Mouse (Mus musculus): ENCODE measurements at regions not wholly inside any gene's neighbourhood (a gene's known extent, or its start where the extent isn't known, plus 50 kb on each side); places are given as distances from the start of the nearest gene placed in this dataset.
"Not testable (repeated sequence)": the region's sequence is repeated elsewhere in the genome, so short reads cannot be mapped to it uniquely, and the experiment has no call there.

- no peak for ATAC-seq (replicated peaks in 1 of 2; ENCODE audit: insufficient read depth in 1 of 2, low FRiP score in 2 of 2, low TSS enrichment in 1 of 2, low read depth in 1 of 2, poor library complexity in 2 of 2, severe bottlenecking in 2 of 2)
Measured at GRCm38 (mm10) chr3:9100761-9101160, 509.1 kb downstream of the Zfp704 start.

GRCm38 (mm10) chr3:9098441-9098840 is 511.4 kb downstream of the Zfp704 start:
- ATAC-seq (replicated peaks in 1 of 2; ENCODE audit: insufficient read depth in 1 of 2, low FRiP score in 2 of 2, low TSS enrichment in 1 of 2, low read depth in 1 of 2, poor library complexity in 2 of 2, severe bottlenecking in 2 of 2): no peak

GRCm38 (mm10) chr3:9084134-9084533 is 525.8 kb downstream of the Zfp704 start:
- no peak for ATAC-seq (replicated peaks in 1 of 2; ENCODE audit: insufficient read depth in 1 of 2, low FRiP score in 2 of 2, low TSS enrichment in 1 of 2, low read depth in 1 of 2, poor library complexity in 2 of 2, severe bottlenecking in 2 of 2)

- no peak for ATAC-seq (replicated peaks in 1 of 2; ENCODE audit: insufficient read depth in 1 of 2, low FRiP score in 2 of 2, low TSS enrichment in 1 of 2, low read depth in 1 of 2, poor library complexity in 2 of 2, severe bottlenecking in 2 of 2)
Measured at GRCm38 (mm10) chr3:9082061-9082460, 527.8 kb downstream of the Zfp704 start.

GRCm38 (mm10) chr3:9078201-9078600 is 531.7 kb downstream of the Zfp704 start:
- no peak for ATAC-seq (replicated peaks in 1 of 2; ENCODE audit: insufficient read depth in 1 of 2, low FRiP score in 2 of 2, low TSS enrichment in 1 of 2, low read depth in 1 of 2, poor library complexity in 2 of 2, severe bottlenecking in 2 of 2)

- peak; percentile 92 for ATAC-seq (replicated peaks in 1 of 2; ENCODE audit: insufficient read depth in 1 of 2, low FRiP score in 2 of 2, low TSS enrichment in 1 of 2, low read depth in 1 of 2, poor library complexity in 2 of 2, severe bottlenecking in 2 of 2)
Measured at GRCm38 (mm10) chr3:9076696-9077095, 533.2 kb downstream of the Zfp704 start.

- not testable (repeated sequence) for ATAC-seq (replicated peaks in 1 of 2; ENCODE audit: insufficient read depth in 1 of 2, low FRiP score in 2 of 2, low TSS enrichment in 1 of 2, low read depth in 1 of 2, poor library complexity in 2 of 2, severe bottlenecking in 2 of 2)
Measured at GRCm38 (mm10) chr3:9072471-9072870, 537.4 kb downstream of the Zfp704 start.

- ATAC-seq (replicated peaks in 1 of 2; ENCODE audit: insufficient read depth in 1 of 2, low FRiP score in 2 of 2, low TSS enrichment in 1 of 2, low read depth in 1 of 2, poor library complexity in 2 of 2, severe bottlenecking in 2 of 2): peak; percentile 63 to 76; a peak in 3 of 4 replicates
Measured at GRCm38 (mm10) chr3:9067048-9067447, 542.8 kb downstream of the Zfp704 start.

GRCm38 (mm10) chr3:9066374-9066773 is 543.5 kb downstream of the Zfp704 start:
- no peak for ATAC-seq (replicated peaks in 1 of 2; ENCODE audit: insufficient read depth in 1 of 2, low FRiP score in 2 of 2, low TSS enrichment in 1 of 2, low read depth in 1 of 2, poor library complexity in 2 of 2, severe bottlenecking in 2 of 2)

- ATAC-seq (replicated peaks in 1 of 2; ENCODE audit: insufficient read depth in 1 of 2, low FRiP score in 2 of 2, low TSS enrichment in 1 of 2, low read depth in 1 of 2, poor library complexity in 2 of 2, severe bottlenecking in 2 of 2): no peak
Measured at GRCm38 (mm10) chr3:9065892-9066291, 544.0 kb downstream of the Zfp704 start.

GRCm38 (mm10) chr3:9064266-9065031 is 545.4 kb downstream of the Zfp704 start:
- peak; percentile 50 to 58 for ATAC-seq (replicated peaks in 1 of 2; ENCODE audit: insufficient read depth in 1 of 2, low FRiP score in 2 of 2, low TSS enrichment in 1 of 2, low read depth in 1 of 2, poor library complexity in 2 of 2, severe bottlenecking in 2 of 2)

GRCm38 (mm10) chr3:9063662-9064061 is 546.2 kb downstream of the Zfp704 start:
- no peak for ATAC-seq (replicated peaks in 1 of 2; ENCODE audit: insufficient read depth in 1 of 2, low FRiP score in 2 of 2, low TSS enrichment in 1 of 2, low read depth in 1 of 2, poor library complexity in 2 of 2, severe bottlenecking in 2 of 2)

- no peak for ATAC-seq (replicated peaks in 1 of 2; ENCODE audit: insufficient read depth in 1 of 2, low FRiP score in 2 of 2, low TSS enrichment in 1 of 2, low read depth in 1 of 2, poor library complexity in 2 of 2, severe bottlenecking in 2 of 2)
Measured at GRCm38 (mm10) chr3:9061396-9061795, 548.5 kb downstream of the Zfp704 start.

GRCm38 (mm10) chr3:9057703-9058102 is 552.2 kb downstream of the Zfp704 start:
- ATAC-seq (replicated peaks in 1 of 2; ENCODE audit: insufficient read depth in 1 of 2, low FRiP score in 2 of 2, low TSS enrichment in 1 of 2, low read depth in 1 of 2, poor library complexity in 2 of 2, severe bottlenecking in 2 of 2): not testable (repeated sequence)

GRCm38 (mm10) chr3:9056846-9057245 is 553.0 kb downstream of the Zfp704 start:
- no peak for ATAC-seq (replicated peaks in 1 of 2; ENCODE audit: insufficient read depth in 1 of 2, low FRiP score in 2 of 2, low TSS enrichment in 1 of 2, low read depth in 1 of 2, poor library complexity in 2 of 2, severe bottlenecking in 2 of 2)

- ATAC-seq (replicated peaks in 1 of 2; ENCODE audit: insufficient read depth in 1 of 2, low FRiP score in 2 of 2, low TSS enrichment in 1 of 2, low read depth in 1 of 2, poor library complexity in 2 of 2, severe bottlenecking in 2 of 2): no peak
Measured at GRCm38 (mm10) chr3:9055780-9056179, 554.1 kb downstream of the Zfp704 start.
